Mouse (Mus musculus) embryonic facial prominence, embryonic 13.5 days (tissue): ENCODE measurements around the gene Utp14b. TPM values are rescaled to one million over a fixed set of nuclear protein-coding genes. Genes with fewer than 3 reads are reported as not detected.

Experiments
- ATAC-seq: fragments of 200-750 bp; cut with Nextera tagmentation; 2 replicates; pipeline ENCODE4 v1.8.0; 2017; ENCODE audit warnings: low read depth; ENCODE audit not compliant: insufficient number of reproducible peaks, insufficient read depth, low FRiP score, low TSS enrichment
- H3K27ac ChIP-seq: fragments of 300-500 bp; sonication (generic); 2 replicates; pipeline ENCODE4 v1.5.1; 2015; ENCODE audit warnings: moderate library complexity, mild to moderate bottlenecking, inconsistent platforms
- H3K27me3 ChIP-seq: fragments of 300-500 bp; sonication (generic); 2 replicates; pipeline ENCODE4 v1.6.1; 2015; ENCODE audit warnings: mild to moderate bottlenecking, inconsistent platforms
- H3K36me3 ChIP-seq: fragments of 300-500 bp; sonication (generic); 2 replicates; pipeline ENCODE4 v1.6.1; 2015; ENCODE audit warnings: mild to moderate bottlenecking, inconsistent platforms
- H3K4me1 ChIP-seq: fragments of 300-500 bp; sonication (generic); 2 replicates; pipeline ENCODE4 v1.6.1; 2015; ENCODE audit warnings: inconsistent platforms
- H3K4me2 ChIP-seq: fragments of 300-500 bp; sonication (generic); 2 replicates; pipeline ENCODE4 v1.6.1; 2015; ENCODE audit warnings: moderate library complexity, mild to moderate bottlenecking, inconsistent platforms
- H3K4me3 ChIP-seq: fragments of 300-500 bp; sonication (generic); 2 replicates; pipeline ENCODE4 v1.5.1; 2015; ENCODE audit warnings: mild to moderate bottlenecking, inconsistent platforms
- H3K9ac ChIP-seq: fragments of 300-500 bp; sonication (generic); 2 replicates; pipeline ENCODE4 v1.6.1; 2015; ENCODE audit warnings: mild to moderate bottlenecking, inconsistent platforms
- H3K9me3 ChIP-seq: fragments of 300-500 bp; sonication (generic); 2 replicates; pipeline ENCODE4 v1.6.1; 2016; ENCODE audit warnings: inconsistent platforms
- WGBS: fragments of 180-500 bp; shearing (Covaris S2); methylation state at CpG from one replicate; pipeline ENCODE4 v1.1.7; 2015; ENCODE audit warnings: mixed read lengths; 5-methylcytosine and 5-hydroxymethylcytosine counted together
- polyA plus RNA-seq: library from polyadenylated mRNA; unstranded; fragments of >200 nt; fragmentation: Nextera tagmentation; extraction: Ambion mirVana; gene quantifications from 2 replicates; pipeline ENCODE4 v1.2.1, GENCODE M21; 2015

Gene Utp14b
- polyA plus RNA-seq, 1 experiment from 2014 or later: 5.1 TPM

DNA sequence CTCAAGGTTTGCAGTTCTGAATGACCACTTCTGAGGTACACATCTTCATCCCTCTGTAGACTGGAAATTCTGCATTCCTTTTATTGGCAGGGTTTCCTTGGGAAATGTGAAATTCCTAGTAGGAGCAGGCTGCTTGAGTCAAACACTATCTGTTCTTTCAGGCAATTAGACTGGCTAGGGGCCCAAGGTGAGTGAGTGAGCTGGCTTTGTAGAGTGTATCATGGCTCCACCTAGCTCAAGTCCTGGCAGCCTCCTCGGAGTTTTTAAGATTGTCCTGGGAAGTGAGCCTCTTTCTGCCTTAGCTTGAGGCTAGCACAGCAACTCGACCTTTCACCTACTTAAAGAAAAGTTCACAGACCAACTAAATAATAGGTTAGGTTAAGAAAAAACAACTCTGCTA is 1.4 kb upstream of the Utp14b start:
- Histone ChIP-seq H3K27me3 (no peaks in the 10 kb centered on the region), H3K36me3 (no peaks in the 10 kb centered on the region), H3K9ac (no peak overlapping the region), H3K4me1 (peaks cover 38% of the 10 kb centered on the region), H3K4me3 (no peak overlapping the region), H3K9me3 (no peaks in the 10 kb centered on the region), H3K27ac (peak overlapping the region; percentile 97), H3K4me2 (peak overlapping the region; percentile 76; the same call in 1 of the 2 replicates)
- no peak for ATAC-seq
- 10% methylated on average over 2 of the region's 2 CpGs for WGBS

- WGBS: 24% methylated on average over 22 of the region's 22 CpGs
- H3K9ac ChIP-seq: peak overlapping the region; percentile 99
- H3K27me3 ChIP-seq: no peaks in the 10 kb centered on the region
- H3K4me3 ChIP-seq: peak overlapping the region; percentile 94
- no peaks in the 10 kb centered on the region for H3K36me3 ChIP-seq
- peak overlapping the region; percentile 76 for H3K4me2 ChIP-seq
- H3K4me1 ChIP-seq: peaks cover 40% of the 10 kb centered on the region
- H3K27ac ChIP-seq: peak overlapping the region; percentile 97
- no peak for ATAC-seq
- no peaks in the 10 kb centered on the region for H3K9me3 ChIP-seq
Measured at GRCm38 (mm10) chr1:78657021-78657629, 713 bp upstream of the Utp14b start.

- no peak for ATAC-seq
- H3K9ac ChIP-seq: peak overlapping the region; percentile 99
- peak overlapping the region; percentile 76 for H3K4me2 ChIP-seq
- H3K9me3 ChIP-seq: no peaks in the 10 kb centered on the region
- H3K27me3 ChIP-seq: no peaks in the 10 kb centered on the region
- H3K4me3 ChIP-seq: peak overlapping the region; percentile 94
- WGBS: 1% methylated on average over 20 of the region's 20 CpGs
- peaks cover 40% of the 10 kb centered on the region for H3K4me1 ChIP-seq
- 0 out of 2 replicates have a peak, but pooled peaks cover under 1% of the 10 kb centered on the region for H3K36me3 ChIP-seq
- peak overlapping the region; percentile 97 for H3K27ac ChIP-seq
Measured at GRCm38 (mm10) chr1:78658441-78659269, 817 bp downstream of the Utp14b start.

- H3K36me3 ChIP-seq: peaks cover 8% of the 10 kb centered on the region
- peak overlapping the region; percentile 99 for H3K9ac ChIP-seq
- H3K9me3 ChIP-seq: no peaks in the 10 kb centered on the region
- peak overlapping the region; percentile 94 for H3K4me3 ChIP-seq
- H3K27me3 ChIP-seq: no peaks in the 10 kb centered on the region
- no peak for ATAC-seq
- no peak overlapping the region for H3K27ac ChIP-seq
- peaks cover 40% of the 10 kb centered on the region for H3K4me1 ChIP-seq
- peak overlapping the region; percentile 76 for H3K4me2 ChIP-seq
- 30% methylated on average over 4 of the region's 4 CpGs for WGBS
Measured at GRCm38 (mm10) chr1:78659270-78659823, 1.5 kb downstream of the Utp14b start.

GRCm38 (mm10) chr1:78664326-78664725 is 6.5 kb downstream of the Utp14b start:
- WGBS: 75% methylated on average over 4 of the region's 4 CpGs
- H3K4me2 ChIP-seq: no peak overlapping the region
- no peak overlapping the region for H3K9ac ChIP-seq
- no peaks in the 10 kb centered on the region for H3K9me3 ChIP-seq
- H3K27me3 ChIP-seq: no peaks in the 10 kb centered on the region
- H3K4me3 ChIP-seq: no peak overlapping the region
- peaks cover 20% of the 10 kb centered on the region for H3K4me1 ChIP-seq
- ATAC-seq: no peak
- peaks cover 49% of the 10 kb centered on the region for H3K36me3 ChIP-seq
- no peak overlapping the region for H3K27ac ChIP-seq

DNA sequence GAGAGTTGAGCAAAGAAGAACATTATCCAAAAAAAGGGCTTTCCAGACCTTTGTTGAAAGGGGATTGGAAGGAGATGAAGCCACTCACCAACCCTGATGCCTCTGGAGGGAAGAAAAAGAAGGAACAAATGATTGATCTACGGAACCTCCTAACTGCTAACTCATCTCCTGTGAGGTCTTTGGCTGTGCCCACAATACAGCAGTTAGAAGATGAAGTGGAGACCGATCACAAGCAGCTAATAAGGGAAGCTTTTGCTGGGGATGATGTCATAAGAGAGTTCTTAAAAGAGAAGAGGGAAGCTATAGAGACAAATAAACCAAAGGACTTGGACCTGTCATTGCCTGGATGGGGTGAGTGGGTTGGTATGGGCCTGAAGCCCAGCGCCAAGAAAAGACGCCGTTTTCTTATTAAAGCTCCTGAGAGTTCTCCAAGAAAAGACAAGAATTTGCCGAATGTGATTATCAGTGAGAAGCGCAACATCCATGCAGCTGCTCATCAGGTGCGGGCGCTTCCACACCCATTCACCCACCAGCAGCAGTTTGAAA is 8.2 kb downstream of the Utp14b start:
- no peaks in the 10 kb centered on the region for H3K27me3 ChIP-seq
- no peak overlapping the region for H3K4me3 ChIP-seq
- no peak overlapping the region for H3K27ac ChIP-seq
- H3K9me3 ChIP-seq: no peaks in the 10 kb centered on the region
- H3K4me1 ChIP-seq: peaks cover 6% of the 10 kb centered on the region
- ATAC-seq: no peak
- 96% methylated on average over 9 of the region's 9 CpGs for WGBS
- H3K4me2 ChIP-seq: no peak overlapping the region
- peaks cover 49% of the 10 kb centered on the region for H3K36me3 ChIP-seq
- no peak overlapping the region for H3K9ac ChIP-seq

- Histone ChIP-seq H3K4me2 (no peak overlapping the region), H3K27me3 (no peaks in the 10 kb centered on the region), H3K27ac (no peak overlapping the region), H3K9ac (no peak overlapping the region), H3K9me3 (no peaks in the 10 kb centered on the region), H3K4me3 (no peak overlapping the region), H3K4me1 (peaks cover under 1% of the 10 kb centered on the region; the same call in 1 of the 2 replicates), H3K36me3 (peaks cover 49% of the 10 kb centered on the region)
- 88% methylated on average over 1 of the region's 1 CpGs for WGBS
- ATAC-seq: no peak
Measured at GRCm38 (mm10) chr1:78666585-78666984, 8.7 kb downstream of the Utp14b start.

DNA sequence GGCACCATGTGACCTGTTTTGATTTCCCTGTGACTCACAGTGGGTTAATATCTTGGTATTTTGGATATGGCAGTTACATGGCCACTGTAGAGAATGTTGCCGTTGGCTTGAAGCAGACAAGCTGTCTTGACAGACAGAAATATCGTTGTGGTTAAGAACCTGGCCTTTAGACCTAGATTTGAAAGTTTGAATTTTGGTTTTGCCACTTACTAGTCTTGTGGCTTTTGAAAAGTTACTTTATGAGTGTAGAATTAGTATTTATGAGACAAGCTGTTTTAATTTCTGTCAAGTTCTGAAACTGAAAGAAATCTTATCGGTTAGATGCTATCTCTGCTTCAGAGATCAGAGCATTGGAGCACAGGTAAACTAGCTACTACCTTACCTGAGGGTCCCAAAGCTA is 24.5 kb downstream of the Utp14b start:
- Histone ChIP-seq H3K27ac (no peak overlapping the region), H3K27me3 (no peaks in the 10 kb centered on the region), H3K36me3 (peaks cover 21% of the 10 kb centered on the region), H3K4me3 (no peak overlapping the region), H3K9me3 (no peaks in the 10 kb centered on the region), H3K4me1 (no peaks in the 10 kb centered on the region), H3K4me2 (no peak overlapping the region), H3K9ac (no peak overlapping the region)
- WGBS: 85% methylated on average over 3 of the region's 3 CpGs
- ATAC-seq: no peak

DNA sequence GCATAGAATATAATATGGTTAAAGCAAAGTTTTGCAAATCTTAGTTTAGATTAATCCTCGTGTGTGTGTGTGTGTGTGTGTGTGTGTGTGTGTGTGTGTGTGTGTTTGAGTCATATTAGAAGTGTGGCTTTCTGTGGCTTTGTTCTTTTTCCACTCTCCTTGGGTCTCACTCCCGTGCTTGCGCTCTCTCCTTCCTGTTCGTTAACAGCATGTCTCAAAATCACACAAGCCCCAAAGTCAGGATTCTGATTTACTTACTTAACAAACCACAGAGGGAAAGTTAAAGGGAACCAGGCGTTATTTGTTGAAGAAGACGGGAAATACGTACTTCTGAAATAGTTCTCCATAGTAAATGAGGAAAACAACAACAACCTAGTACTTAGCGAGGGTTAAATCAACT is 26.3 kb downstream of the Utp14b start:
- H3K36me3 ChIP-seq: peaks cover 28% of the 10 kb centered on the region
- no peaks in the 10 kb centered on the region for H3K27me3 ChIP-seq
- 76% methylated on average over 8 of the region's 8 CpGs for WGBS
- H3K27ac ChIP-seq: no peak overlapping the region
- no peak overlapping the region for H3K9ac ChIP-seq
- no peaks in the 10 kb centered on the region for H3K9me3 ChIP-seq
- no peaks in the 10 kb centered on the region for H3K4me1 ChIP-seq
- no peak for ATAC-seq
- no peak overlapping the region for H3K4me2 ChIP-seq
- no peak overlapping the region for H3K4me3 ChIP-seq

- Histone ChIP-seq H3K27ac (no peak overlapping the region), H3K9me3 (no peaks in the 10 kb centered on the region), H3K4me3 (no peak overlapping the region), H3K4me2 (no peak overlapping the region), H3K9ac (no peak overlapping the region), H3K27me3 (no peaks in the 10 kb centered on the region), H3K36me3 (peaks cover 40% of the 10 kb centered on the region), H3K4me1 (no peaks in the 10 kb centered on the region)
- no peak for ATAC-seq
Measured at GRCm38 (mm10) chr1:78686872-78687271, 29.0 kb downstream of the Utp14b start.

- Histone ChIP-seq H3K4me2 (no peak overlapping the region), H3K9me3 (no peaks in the 10 kb centered on the region), H3K27ac (no peak overlapping the region), H3K27me3 (no peaks in the 10 kb centered on the region), H3K4me3 (no peak overlapping the region), H3K9ac (no peak overlapping the region), H3K4me1 (no peaks in the 10 kb centered on the region), H3K36me3 (peaks cover 40% of the 10 kb centered on the region)
- no peak for ATAC-seq
- WGBS: 86% methylated on average over 7 of the region's 7 CpGs
Measured at GRCm38 (mm10) chr1:78688149-78688548, 30.3 kb downstream of the Utp14b start.
